Mouse (Mus musculus): ENCODE measurements around the gene Nlgn2.

- TF ChIP-seq CTCF (IDR thresholded peaks at IDR 0.05; ENCODE audit: control insufficient read depth, insufficient read depth, insufficient replicate concordance, low read depth, low read length) (no peak), POLR2A (IDR thresholded peaks at IDR 0.05; ENCODE audit: control insufficient read depth, low read depth, low read length) (no peak)
Measured at GRCm38 (mm10) chr11:69797924-69798323, 39.7 kb downstream of the Nlgn2 start.
